25 mouse cellular contexts compared by ENCODE assay signal in genomic region chr7:61866376-61866775, GRCm38 (mm10).
"Had no signal": no experiment of that assay in that cellular context is flagged by ENCODE, and none has a peak within 500 bp of the region (broad histone marks: within the 10 kb centered on the region; RNA-seq: fewer than 3 reads in every experiment).

No protein-coding gene starts in this region.

- H3K27me3 ChIP-seq: heart, embryonic 12.5 days; hindbrain, embryonic 12.5 days; intestine, embryonic 15.5 days; limb, embryonic 13.5 days; limb, embryonic 15.5 days had no signal

- H3K9ac ChIP-seq: heart, embryonic 12.5 days; hindbrain, embryonic 12.5 days; hindbrain, embryonic 14.5 days; intestine, embryonic 15.5 days; limb, embryonic 13.5 days; limb, embryonic 15.5 days had no signal

- H3K4me1 ChIP-seq: heart, embryonic 10.5 days; heart, embryonic 12.5 days; hindbrain, embryonic 10.5 days; hindbrain, embryonic 12.5 days; intestine, embryonic 15.5 days; limb, embryonic 13.5 days; limb, embryonic 15.5 days had no signal

- ATAC-seq: hindbrain, embryonic 16.5 days; inflammation-experienced regulatory T-cells, adult 6 months; intestine, embryonic 15.5 days; intestine, postnatal 0 days had no signal

- H3K27ac ChIP-seq: gastrocnemius, adult 2 months; heart, embryonic 10.5 days; hindbrain, embryonic 10.5 days; hindbrain, embryonic 12.5 days; hindbrain, embryonic 14.5 days; intestine, embryonic 15.5 days; layer of hippocampus, adult 2 months; left cerebral cortex, adult 2 months; limb, embryonic 13.5 days; limb, embryonic 15.5 days had no signal

- H3K4me2 ChIP-seq: heart, embryonic 12.5 days; hindbrain, embryonic 12.5 days; hindbrain, embryonic 14.5 days; intestine, embryonic 15.5 days; limb, embryonic 13.5 days; limb, embryonic 15.5 days had no signal

- H3K4me3 ChIP-seq: gastrocnemius, adult 2 months; heart, embryonic 10.5 days; heart, embryonic 12.5 days; hindbrain, embryonic 10.5 days; hindbrain, embryonic 12.5 days; intestine, embryonic 15.5 days; layer of hippocampus, adult 2 months; left cerebral cortex, adult 2 months; limb, embryonic 13.5 days; limb, embryonic 15.5 days had no signal

- DNase-seq: gastrocnemius, adult 2 months; gastrocnemius, postnatal 10 days; gastrocnemius, postnatal 25 days; heart, adult 18-20 months; heart, postnatal 10 days; heart, postnatal 4 days; kidney, adult 18-20 months; kidney, adult 8-10 months; kidney, postnatal 10 days; kidney, postnatal 25 days; kidney, postnatal 4 days; left cerebral cortex, postnatal 4 days had no signal

- H3K36me3 ChIP-seq: heart, embryonic 10.5 days; heart, embryonic 12.5 days; hindbrain, embryonic 10.5 days; hindbrain, embryonic 12.5 days; intestine, embryonic 15.5 days; limb, embryonic 13.5 days; limb, embryonic 15.5 days had no signal

- H3K9me3 ChIP-seq: heart, embryonic 10.5 days; heart, embryonic 12.5 days; hindbrain, embryonic 12.5 days; intestine, embryonic 15.5 days; limb, embryonic 15.5 days had no signal
